Mouse (Mus musculus): Measurements from ENCODE around the gene Mkks. TPM values are rescaled to one million over a fixed set of nuclear protein-coding genes. Genes with fewer than 3 reads are reported as not detected.
A peak's percentile ranks its signal among the peaks of the same experiment; 100 is the strongest.
"Not testable (repeated sequence)": the region's sequence is repeated elsewhere in the genome, so short reads cannot be mapped to it uniquely, and the experiment has no call there.

Gene Mkks
- 10 to 100 TPM; 28.5 to 29.5 TPM for total RNA-seq (2021)
- long read RNA-seq, experiment 1, transcript Mkks-202 (6 exons, 3,178 nt): major isoform, 21 of 37 reads
- long read RNA-seq, experiment 1, partial matches to known transcripts: 3 of 37 reads
- long read RNA-seq, experiment 1, other reads (novel, unspliced or antisense): 13 of 37 reads
- long read RNA-seq, experiment 2, transcript Mkks-202 (6 exons, 3,178 nt): major isoform, 25 of 32 reads
- long read RNA-seq, experiment 2, partial matches to known transcripts: 2 of 32 reads
- long read RNA-seq, experiment 2, other reads (novel, unspliced or antisense): 5 of 32 reads

DNA sequence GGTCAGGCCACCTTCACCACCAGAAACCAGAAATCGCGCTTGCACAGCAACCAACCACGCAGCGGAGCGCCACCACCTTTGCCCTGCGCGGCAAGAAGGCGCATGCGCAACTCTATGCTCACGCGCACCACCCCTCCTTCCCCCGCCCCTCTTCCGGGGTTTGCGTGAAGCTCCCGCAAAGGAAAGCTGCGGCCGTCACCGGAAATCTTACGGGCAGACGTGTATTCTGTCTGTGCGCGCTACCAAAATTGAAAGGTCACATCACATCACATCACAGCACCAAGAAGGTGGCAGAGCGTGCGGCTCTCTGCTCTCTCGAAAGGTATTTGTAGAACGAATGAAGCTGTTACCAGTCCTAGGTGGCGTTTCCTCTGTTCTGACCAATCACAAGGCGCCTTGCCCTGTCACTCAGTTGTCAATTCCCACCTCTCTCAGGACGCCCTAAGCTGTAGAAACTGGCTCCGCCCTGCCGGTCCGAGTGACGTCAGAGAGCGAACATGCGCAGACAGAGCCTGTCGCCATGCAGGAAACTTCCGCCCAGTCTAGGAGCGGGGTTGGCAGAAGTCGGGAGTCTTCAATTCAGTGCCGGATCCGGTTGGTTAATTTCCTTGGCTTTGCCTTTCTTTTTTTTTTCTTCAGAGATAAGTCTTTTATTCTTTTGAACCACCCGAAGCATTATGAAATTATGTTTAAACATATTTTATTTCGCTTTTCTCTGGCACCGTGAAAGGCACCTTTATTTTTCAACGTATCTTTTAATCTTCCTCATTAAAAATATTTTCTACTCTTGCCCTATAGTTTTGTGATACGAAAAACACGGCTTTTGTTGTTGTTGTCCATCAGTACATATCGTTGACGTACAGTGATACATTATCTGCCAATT, at the start of gene Mkks, which contains the start of the genes Slx4ip and AL731706.1:
Gene Mkks (minus strand): TSS at position 322 of the 883 bp plus-strand sequence.
Gene Slx4ip (plus strand): TSS at position 151 of the 883 bp plus-strand sequence.
Gene AL731706.1 (minus strand): TSS at position 322 of the 883 bp plus-strand sequence.
- peak; percentile 99 for DNase-seq (ENCODE audit: low spot score in 2 of 2)

DNA sequence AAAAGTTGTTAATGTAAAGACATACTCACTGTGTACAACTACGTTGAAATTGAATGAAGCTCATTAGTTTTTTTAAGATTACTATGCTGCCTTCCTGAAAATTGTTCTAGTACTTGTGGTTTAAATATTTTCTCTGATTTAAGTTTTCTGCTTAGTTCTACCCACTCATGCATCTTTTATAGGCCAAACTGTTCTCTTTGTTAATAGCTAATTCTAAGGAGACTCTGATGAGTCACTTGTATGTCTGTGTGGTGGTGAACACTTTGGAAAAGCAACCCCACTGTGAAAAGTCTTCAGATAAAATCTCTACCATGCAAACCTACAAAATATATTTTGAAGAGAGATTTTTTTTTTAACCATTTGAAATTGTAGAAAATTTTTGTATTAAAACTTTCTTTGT, 47.1 kb upstream of the Mkks start:
- DNase-seq (ENCODE audit: low spot score in 2 of 2): no peak

- DNase-seq (ENCODE audit: low spot score in 2 of 2): no peak
Measured at GRCm38 (mm10) chr2:136936391-136937288, 45.5 kb upstream of the Mkks start.

GRCm38 (mm10) chr2:136921003-136921408, 29.8 kb upstream of the Mkks start:
- peak; percentile 21 to 28 for DNase-seq (ENCODE audit: low spot score in 2 of 2)

- DNase-seq (ENCODE audit: low spot score in 2 of 2): no peak
Measured at GRCm38 (mm10) chr2:136920257-136920993, 29.2 kb upstream of the Mkks start.

DNA sequence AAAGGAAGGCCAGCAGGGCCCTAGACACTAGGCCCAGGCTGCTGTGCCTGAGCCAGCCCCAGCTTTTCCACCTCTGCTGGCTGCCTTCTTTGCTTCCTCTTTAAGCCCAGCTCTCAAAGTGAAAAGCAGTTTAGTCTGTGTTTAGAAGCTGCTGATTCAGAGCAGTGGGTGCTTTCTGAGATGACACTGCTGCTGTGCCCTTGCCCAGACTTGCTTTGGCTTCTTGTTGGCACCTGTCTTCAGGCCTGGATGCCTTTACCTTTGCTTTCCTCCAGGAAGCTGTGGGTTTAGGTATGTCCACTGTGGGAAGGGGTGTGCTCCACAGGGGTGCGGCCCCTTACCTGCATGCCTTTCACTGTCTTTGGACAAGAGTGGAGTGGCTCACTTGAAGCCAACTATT, 28.2 kb upstream of the Mkks start:
- DNase-seq (ENCODE audit: low spot score in 2 of 2): no peak

DNA sequence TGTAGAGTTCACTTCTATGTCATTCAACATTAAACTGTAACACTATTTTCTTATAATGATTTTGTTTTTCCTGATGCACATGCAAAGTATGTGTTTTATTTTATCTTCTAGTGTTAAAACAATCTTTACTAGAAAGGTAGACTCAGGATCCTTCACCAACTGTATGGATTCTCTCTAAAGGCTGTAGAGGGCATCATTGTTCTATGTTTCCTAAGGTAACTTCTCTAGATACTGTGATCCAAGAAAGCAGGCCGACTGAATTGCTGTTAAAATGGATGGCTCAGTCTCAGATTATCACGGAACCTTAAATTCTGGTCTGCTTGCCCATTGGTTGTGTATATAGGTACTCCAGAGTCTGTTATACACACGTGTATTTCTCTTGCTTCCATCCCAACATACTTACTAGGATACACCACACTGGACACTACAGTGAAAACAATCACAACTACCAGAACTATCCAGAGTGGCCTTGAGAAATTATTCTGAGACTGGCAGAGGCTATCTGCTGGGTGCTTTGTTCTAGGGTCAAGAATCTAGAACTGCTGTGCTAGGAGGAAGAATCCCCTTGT, 23.2 kb upstream of the Mkks start:
- DNase-seq (ENCODE audit: low spot score in 2 of 2): no peak

DNA sequence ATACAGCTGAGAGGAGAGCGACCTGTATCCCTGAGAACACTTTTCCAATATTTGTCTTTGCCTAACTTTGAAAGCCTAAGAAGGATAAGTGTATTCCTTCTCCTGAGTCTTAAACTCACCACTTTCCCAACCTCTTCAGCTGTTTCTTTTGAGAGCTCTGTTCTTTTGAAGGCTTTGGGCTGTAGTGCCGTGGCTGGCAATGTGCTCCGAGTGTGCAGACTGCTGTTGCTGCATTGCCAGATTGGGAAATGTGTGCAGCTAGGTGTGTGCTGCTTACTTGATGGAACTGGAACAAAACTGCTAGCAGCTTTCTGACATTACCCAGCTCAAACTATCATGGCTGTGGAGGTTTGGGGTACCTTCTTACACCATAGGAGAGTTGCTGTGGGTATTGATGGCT, 21.8 kb upstream of the Mkks start:
- no peak for DNase-seq (ENCODE audit: low spot score in 2 of 2)

- no peak for DNase-seq (ENCODE audit: low spot score in 2 of 2)
Measured at GRCm38 (mm10) chr2:136911958-136912411, 20.8 kb upstream of the Mkks start.

GRCm38 (mm10) chr2:136909298-136909697, 18.1 kb upstream of the Mkks start:
- DNase-seq (ENCODE audit: low spot score in 2 of 2): no peak

DNA sequence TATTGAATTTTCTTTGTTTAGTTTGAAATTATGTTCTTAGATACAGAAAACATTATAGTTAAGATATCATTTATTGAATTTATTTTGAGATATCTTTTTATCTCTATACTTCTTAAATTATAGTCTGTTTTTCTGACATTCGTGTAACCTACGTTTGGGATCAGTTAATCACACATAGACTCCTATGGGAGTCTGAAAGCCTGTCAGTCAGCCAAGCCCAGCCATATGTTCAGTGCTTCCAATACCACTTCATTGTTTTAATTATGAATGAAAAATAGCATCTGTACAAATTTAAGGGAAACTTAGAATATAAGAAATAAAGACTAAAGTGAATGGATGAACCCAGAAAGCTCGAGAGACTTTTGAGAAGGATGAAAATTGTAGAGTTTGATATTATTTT, 17.4 kb upstream of the Mkks start:
- no peak for DNase-seq (ENCODE audit: low spot score in 2 of 2)

DNA sequence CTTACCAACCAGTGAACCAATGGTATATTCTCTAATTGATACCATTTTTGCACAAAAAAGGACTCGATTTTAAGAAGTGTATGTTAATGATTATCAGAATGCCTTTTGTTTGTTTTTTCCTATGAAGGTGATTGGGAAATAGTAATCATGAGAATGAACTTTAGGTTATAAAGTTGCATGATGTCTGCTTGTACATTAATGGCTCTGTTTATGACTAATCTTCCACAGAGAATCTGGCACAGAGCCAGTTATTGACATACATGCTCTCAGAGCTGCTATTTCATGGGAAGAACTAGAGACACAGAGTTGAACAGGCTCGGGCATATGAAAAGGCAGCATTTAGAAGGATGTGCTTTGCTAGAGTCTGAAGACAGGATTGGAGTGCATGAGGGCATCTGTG, 4.9 kb upstream of the Mkks start:
- no peak for DNase-seq (ENCODE audit: low spot score in 2 of 2)

DNA sequence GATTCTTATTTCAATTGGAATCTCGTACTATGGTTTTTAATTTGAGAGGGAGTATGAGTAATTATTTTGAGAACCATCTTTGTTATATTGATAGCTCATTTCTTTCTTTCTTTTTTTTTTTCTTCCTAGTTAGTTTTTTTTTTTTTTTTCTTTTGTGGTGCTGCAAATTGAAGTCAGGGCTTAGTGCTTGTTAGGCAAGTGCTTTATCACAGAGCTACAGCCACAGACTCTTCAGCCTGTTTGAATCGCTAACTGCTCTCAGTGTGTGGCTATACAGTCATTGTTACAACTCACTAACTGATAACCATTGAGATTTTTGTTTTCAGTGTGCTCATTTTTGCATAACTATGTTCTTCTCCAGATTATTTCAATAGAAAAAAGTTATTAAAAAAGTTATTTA, 3.3 kb upstream of the Mkks start:
- DNase-seq (ENCODE audit: low spot score in 2 of 2): no peak

DNA sequence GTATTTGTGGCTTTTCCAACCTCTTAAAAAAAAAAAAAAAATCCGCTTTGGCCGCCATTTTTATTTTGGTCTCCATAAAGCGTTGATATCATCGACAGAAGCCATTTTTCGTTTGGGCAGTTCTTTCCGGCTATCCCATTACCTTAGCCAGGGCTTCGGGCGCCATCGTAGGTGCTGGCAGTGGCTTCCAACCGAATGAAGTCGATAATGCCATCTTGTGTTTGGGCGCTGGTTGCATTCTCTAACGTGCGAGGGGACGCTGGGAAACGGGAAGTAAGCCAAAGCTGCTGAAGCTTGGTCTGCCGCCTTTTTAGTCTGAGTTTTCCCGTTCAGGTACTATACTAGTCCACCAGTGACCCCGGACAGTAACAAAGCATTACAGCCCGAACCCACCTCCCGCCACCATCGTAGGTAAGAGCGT, 772 bp upstream of the Mkks start:
- peak; percentile 96 to 97 for DNase-seq (ENCODE audit: low spot score in 2 of 2)

GRCm38 (mm10) chr2:136890716-136891067, 497 bp downstream of the Mkks start:
- DNase-seq (ENCODE audit: low spot score in 2 of 2): not testable (repeated sequence)

GRCm38 (mm10) chr2:136886846-136887245, 4.3 kb downstream of the Mkks start:
- peak; percentile 50 to 60 for DNase-seq (ENCODE audit: low spot score in 2 of 2)

DNA sequence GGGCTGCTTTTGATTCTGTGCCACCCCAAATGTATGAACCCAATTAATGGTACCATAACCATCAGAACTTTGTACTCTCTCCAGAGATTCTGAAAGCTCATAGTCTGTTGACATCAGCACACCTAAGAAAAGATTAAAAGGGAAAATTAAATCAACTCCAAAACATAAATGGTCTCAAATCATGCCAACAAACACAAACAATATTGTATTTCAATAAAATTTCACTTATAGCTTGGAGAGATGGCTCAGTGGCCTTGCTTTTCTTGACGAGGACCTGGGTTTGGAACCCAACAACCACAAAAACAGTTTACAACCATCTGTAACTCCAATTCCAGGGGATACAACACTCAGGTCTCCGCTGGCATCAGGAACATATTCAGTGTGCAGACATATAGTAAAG, 5.6 kb downstream of the Mkks start, which contains the start of gene AL731706.2:
Gene AL731706.2 (minus strand): TSS at position 101 of the 400 bp plus-strand sequence.
- no peak for DNase-seq (ENCODE audit: low spot score in 2 of 2)

DNA sequence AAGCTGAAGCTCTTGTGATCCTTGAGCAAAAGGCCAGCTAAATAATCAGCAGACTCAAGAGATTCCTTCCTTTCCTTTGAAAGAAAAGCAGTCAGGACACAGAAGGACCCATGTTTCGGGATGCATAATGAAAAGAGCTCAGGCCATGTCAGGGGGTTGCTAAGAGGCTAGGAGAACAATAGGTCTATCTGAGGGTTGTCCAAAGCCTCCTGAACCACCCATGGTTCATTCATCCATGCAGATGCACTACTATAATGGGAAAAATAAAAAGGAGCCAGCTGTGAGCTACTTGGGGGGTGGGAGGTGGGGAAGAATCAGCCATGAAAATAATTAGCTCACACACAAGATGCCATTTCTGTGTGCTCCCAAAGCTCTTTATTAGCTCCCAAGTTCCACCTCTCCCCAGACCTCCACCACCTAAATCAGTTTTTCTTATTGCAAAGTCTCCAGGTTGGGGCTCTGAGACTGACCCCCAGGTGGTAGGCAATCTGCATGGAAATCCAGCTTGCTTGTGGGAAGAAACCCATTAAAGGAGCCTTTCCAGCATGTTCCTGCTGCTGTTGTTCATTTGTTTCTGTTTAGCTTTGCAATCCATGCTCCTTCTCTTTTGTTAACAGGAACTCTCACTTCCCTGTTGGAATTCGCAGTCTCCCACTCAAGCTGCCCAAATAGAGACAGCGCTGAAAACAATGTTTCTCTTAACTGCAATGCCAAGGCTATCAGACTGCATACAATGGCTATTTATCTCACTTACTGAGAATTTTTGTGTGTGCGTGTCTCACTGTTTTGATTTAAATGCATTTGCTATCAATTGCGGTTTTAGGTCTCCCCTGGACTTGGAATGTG, 36.4 kb downstream of the Mkks start:
- no peak for DNase-seq (ENCODE audit: low spot score in 2 of 2)

GRCm38 (mm10) chr2:136850366-136850765, 40.8 kb downstream of the Mkks start:
- DNase-seq (ENCODE audit: low spot score in 2 of 2): no peak
